Mouse (Mus musculus) mature B cell (primary cell): Measurements from ENCODE around the gene Cntd1.

ENCODE experiments used
- in situ Hi-C: fragments of 300-500 bp; cut with MboI; formaldehyde crosslinking; loops from 2 replicates; pipeline ENCODE4 v1.14.3; 2019

Cntd1 gene

DNA sequence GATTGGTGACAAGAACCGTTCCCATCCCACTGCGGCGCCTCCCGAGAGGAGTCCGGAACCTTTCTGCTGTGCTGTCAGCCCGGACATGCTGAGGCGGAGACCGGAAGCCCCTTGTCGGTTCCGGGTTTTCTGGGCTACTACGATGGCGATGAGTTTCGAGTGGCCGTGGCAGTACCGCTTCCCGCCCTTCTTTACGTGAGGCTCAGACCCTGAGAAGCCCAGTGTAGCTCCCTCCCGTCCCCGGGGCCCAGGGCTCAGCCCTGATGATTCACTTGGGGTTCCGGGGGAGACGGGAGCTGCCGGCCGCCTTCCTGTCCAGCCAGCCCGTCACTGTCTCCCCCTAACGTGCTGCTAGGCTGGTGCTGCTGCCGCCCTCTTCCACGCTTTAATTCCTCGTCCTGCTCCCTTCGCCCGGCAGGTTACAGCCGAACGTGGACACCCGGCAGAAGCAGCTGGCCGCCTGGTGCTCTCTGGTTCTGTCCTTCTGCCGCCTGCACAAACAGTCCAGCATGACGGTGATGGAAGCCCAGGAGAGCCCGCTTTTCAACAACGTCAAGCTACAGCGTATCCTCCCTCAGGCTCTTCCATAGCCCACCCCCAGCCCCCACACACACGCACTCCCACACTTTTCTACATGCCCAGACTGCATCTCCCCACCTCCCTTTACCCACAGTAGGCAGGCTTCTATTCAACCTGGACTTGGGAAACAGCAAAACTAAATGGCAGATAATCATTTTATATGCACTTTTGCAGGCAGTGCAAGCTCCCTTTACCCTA, 25.0 kb upstream of the Cntd1 start, which contains the start of gene Vps25:
Gene Vps25, plus strand, starts transcription at position 95 of the 777 bp plus-strand sequence.
- in situ Hi-C loops, result no loop called here

DNA sequence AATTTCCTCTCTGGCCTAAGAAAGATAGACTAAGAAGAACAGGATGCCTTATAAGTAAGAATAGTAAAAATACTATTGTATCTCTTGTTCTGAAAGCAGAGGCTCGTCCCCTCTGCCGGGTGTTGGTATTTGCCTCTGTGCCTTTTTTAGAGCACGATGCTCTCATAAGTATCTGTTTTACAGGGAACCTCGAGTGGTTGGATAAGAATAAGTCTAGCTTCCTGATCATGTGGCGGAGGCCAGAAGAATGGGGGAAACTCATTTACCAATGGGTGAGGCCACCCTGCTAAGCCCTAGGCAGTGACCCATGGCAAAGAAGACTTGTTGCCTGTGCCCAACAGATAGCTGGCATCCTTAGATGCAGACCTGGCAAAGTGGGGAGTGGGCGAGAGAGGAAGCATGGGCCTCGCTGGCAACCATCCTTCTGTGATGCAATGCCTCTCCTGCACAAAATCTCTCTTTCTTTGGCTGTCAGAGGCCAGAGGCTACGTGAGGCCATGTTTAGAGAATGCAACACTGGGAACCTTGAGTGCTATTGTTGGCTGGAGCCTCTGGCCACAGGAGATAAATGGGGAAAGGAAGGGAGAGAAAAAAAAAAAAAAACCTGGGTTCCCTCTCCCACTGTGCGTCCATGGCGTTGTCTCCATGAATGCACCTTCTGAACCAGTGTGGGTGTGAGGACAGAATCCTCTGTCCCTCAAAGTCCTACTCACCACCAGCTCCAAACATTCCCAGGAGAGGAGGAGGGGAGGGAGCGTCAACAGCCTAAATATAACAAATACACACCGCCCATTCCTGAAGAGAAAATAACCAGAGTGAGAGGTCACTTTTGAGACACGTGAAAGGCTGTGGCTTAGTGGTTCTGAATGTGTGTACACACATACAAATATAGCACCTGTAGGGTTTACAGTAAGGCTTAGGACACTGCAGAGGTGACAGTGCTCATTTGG, 22.7 kb upstream of the Cntd1 start:
- in situ Hi-C loops, result no loop called here

DNA sequence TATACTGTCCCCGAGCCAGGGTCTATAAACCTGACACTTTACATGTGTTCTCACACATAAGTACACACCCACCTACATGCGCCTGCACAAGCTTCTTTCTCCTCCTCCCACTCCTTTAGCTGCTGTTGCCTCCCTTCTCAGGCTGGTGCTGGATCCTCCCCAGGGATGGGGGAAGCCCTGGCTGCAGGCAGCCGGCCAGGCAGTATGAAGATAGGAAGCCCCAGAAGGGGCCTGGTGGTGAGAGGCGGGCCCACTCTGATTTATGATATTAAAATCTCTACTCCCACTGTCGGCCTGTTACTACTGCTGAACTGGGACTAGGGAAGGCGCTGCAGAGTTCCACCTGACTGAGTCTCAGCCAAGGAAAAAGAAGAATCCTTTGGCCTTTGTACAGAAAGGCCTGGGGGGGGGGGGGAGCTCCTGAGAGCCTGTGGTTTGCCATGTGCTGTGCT, 19.5 kb upstream of the Cntd1 start:
- in situ Hi-C loops, result no loop called here

DNA sequence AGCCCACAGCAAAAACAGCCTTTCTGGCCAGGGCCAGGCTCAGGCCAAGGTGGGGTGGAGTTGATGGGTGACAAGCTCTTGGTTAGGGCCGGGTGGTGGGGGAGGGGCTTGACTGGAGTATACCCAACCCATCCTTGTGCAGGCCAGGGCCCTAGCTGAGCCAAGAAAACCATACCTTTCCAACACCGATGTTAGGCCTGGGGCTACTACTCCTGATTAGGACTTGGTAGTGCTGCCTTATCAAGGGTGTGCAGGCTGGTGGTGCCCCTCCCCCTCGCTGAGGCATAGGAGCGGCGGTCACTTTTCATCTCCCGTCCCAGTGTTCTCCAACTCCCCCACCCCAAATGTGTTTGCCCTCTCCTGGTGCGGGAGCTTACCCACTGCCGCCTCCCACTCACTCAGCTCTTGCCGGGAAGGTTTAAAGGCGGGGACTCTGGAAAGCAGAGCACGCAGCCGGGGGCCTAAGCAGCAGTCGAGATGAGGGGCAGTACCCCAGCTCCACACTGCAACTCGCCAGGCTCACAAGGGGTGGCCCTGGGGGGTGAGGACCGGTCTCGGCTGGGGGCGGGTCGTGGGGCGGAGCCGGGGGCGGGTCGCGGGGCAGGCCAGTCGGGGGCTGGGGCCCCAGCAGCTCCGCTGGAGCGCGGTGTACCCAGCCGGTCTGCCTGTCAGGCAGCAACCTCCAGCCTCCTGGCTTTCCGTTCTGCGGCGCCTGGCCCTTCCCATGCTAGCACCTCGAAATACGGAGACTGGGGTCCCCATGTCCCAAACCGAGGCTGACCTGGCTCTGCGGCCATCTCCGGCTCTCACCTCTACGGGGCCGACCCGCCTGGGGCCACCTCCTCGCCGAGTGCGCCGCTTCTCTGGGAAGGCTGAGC, 18.6 kb upstream of the Cntd1 start, which contains the start of gene Wnk4:
Gene Wnk4, plus strand, starts transcription at position 620 of the 878 bp plus-strand sequence.
- in situ Hi-C loops, result no loop called here

DNA sequence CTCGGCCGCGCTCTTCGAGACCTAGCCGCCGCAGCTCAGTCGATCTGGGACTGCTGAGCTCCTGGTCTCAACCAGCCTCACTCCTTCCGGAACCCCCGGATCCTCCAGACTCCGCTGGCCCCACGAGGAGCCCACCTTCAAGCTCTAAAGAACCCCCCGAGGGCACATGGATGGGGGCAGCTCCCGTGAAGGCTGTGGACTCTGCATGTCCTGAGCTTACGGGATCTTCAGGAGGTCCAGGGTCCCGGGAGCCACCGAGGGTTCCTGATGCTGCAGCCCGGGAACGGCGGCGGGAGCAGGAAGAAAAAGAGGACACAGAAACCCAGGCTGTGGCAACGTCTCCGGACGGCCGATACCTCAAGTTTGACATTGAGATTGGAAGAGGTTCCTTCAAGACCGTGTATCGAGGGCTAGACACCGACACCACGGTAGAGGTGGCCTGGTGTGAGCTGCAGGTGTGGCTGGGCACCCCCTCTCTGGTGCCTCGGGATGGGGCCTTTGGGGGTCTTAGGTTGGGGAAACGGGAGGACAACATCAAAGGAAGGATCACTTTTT, 17.9 kb upstream of the Cntd1 start:
- in situ Hi-C loops, result no loop called here

DNA sequence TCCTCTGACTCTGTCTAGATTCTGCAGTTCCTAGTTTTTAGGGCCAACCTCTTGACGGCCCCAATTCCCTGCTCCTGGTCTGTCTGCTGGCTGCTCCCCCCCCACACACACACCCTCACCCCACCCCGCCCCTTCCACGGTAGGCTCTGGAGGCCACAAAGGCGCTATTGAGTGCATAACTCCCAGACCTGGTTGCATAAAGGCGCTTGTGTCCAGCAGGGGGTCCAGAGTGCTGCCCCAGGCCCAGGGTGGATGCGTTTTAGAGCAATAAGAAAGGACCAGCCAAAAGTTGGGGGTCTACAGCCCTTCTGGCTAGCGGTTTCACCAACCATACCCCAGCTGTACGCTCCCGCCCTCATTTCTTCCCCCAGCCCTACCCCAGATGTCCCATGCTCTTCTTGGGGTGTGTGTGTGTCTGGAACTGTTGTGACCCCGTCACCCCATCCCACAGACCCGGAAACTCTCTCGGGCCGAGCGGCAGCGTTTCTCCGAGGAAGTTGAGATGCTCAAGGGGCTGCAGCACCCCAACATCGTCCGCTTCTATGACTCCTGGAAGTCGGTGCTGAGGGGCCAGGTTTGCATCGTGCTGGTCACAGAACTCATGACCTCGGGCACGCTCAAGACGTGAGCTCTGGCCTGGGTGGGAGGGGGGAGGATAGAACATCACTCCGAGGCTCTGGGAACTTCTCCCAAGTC, 16.4 kb upstream of the Cntd1 start:
- in situ Hi-C loops, result no loop called here

DNA sequence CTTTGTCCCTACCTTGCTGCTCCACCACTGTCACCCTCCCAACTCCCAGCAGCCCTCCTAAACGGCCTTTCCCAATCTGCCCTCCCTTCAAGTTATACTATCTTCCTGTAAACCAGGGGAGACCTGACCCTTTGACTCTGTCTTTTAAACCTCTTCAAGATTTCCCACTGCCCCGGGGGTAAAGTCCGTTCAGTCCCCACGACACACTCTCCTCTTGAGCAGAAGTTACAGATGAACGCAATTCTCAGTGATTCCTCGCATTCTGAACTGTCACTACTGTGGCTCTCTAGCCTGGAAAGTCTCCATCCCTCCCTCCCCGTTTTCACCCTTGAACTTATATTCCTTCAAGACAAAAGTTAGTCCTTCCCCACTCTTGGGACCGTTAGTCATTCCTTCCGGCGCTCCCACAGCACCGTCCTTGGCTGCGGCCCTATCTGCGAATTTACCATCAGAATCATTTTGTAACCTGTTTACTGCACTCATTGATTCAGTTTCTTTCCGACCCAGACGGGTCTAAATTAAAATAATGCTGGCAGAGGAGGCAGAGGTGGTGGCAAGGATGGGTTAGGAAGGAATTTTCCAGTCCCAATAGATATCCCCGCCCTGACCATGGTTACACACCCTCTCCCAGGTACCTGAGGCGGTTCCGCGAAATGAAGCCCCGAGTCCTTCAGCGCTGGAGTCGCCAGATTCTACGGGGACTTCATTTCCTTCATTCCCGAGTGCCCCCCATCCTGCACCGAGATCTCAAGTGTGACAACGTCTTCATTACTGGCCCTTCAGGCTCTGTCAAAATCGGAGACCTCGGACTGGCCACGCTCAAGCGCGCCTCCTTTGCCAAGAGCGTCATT, 15.4 kb upstream of the Cntd1 start:
- in situ Hi-C loops, result no loop called here

DNA sequence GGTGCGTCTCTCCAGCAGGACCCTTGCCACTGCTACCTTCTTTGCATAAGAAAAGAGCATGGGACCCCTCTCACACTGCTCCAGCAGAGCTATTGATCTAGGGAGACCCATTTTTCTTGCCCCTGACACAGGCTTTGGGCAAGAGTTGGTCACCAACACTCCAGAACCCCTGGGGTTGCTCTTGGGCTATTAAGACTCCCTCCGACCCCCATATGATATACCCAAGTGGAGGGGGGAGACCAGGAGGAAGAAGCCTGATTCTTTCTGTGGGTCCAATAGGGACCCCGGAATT, 14.9 kb upstream of the Cntd1 start:
- in situ Hi-C loops, result no loop called here

DNA sequence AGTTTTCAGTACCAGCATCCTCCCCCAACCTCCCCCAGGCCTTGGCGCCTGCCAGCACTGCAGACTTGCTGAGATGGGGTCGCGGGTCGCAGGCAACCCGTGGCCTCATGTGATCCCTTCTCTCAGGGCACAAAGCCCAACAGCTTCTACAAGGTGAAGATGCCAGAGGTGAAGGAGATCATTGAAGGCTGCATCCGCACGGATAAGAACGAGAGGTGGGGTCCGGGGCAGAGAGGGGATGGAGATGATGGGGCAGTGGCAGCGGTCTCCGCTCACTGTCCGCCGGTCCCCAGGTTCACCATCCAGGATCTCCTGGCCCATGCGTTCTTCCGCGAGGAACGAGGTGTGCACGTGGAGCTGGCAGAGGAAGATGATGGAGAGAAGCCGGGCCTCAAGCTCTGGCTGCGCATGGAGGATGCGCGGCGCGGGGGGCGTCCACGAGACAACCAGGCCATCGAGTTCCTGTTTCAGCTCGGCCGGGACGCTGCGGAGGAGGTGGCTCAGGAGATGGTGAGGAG, 13.8 kb upstream of the Cntd1 start:
- in situ Hi-C loops, result no loop called here

DNA sequence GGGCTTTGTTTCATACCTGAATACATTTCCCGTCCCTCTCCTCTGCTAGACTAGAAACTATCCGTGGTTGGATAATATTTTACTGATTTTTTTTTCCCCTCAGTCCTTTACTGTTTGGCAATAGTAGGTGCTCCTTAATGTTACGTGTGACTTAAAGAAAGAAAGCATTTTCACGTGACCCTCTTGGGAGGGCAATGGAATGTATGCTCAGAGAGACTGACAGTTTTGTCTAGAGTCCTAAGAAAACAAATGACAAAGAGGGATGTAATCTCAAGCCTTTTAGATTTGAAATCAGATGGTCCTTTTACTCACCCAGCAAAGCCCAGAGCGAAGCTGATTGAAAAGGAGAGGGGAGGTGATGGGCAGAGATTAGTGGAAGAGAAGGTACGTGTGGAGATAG, 12.9 kb upstream of the Cntd1 start:
- in situ Hi-C loops, result no loop called here

DNA sequence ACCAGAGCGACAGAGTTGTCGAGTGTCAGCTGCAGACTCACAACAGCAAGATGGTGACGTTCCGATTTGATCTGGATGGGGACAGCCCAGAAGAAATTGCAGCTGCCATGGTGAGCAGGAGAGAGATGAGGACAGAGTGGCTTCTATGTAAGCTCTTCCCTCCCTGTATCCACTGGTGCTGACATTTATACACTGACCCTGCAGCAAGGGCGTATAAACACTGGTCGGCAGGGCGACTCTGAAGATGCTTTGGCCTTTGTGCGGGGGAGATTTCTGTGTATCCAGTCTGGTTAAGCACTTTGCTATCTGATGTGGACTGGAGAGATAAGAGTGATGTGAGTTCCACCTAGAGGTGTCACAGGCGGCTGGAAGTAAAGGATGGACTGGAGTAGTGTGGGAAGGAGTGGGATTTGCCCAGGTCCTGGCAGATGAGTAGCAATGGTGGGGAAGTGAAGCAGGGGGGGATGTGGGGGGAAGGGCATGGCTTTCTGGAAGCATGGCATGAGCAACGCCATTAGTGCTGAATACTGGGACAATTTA, 9.2 kb upstream of the Cntd1 start:
- in situ Hi-C loops, result no loop called here

DNA sequence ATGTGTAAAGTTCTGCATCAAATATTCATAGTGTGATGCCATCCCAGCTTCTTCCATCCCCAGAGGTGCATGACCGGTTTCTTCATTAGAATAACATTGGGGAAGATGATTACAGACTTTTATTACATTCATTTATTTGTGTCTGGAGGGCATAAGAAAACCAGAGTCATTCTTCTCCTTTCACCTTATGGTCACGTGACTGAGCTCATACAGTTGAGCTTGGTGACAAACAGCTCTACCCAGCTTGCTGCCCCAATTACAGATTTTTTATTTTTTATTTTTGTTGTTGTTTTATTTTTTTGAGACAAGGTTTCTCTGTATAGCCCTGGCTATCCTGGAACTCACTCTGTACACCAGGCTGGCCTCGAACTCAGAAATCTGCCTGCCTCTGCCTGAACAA, 6.4 kb upstream of the Cntd1 start:
- in situ Hi-C loops, result no loop called here

DNA sequence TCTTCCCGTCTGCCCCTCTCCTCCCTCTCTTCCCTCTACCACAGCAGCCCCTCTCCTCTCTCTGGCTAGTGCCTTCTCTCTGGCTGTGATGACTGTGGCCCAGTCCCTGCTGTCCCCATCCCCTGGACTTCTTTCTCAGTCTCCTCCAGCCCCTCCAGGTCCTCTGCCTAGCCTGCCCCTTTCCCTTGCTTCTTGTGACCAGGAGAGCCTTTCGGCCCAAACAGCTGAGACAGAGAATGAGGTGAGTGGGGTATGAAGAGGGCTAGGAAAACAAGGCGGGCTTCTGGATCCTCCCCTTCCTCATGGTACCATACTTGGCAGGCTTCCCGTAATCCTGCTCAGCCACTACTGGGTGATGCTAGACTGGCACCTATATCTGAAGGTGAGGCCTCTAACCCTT, 3.5 kb upstream of the Cntd1 start:
- in situ Hi-C loops, result no loop called here

DNA sequence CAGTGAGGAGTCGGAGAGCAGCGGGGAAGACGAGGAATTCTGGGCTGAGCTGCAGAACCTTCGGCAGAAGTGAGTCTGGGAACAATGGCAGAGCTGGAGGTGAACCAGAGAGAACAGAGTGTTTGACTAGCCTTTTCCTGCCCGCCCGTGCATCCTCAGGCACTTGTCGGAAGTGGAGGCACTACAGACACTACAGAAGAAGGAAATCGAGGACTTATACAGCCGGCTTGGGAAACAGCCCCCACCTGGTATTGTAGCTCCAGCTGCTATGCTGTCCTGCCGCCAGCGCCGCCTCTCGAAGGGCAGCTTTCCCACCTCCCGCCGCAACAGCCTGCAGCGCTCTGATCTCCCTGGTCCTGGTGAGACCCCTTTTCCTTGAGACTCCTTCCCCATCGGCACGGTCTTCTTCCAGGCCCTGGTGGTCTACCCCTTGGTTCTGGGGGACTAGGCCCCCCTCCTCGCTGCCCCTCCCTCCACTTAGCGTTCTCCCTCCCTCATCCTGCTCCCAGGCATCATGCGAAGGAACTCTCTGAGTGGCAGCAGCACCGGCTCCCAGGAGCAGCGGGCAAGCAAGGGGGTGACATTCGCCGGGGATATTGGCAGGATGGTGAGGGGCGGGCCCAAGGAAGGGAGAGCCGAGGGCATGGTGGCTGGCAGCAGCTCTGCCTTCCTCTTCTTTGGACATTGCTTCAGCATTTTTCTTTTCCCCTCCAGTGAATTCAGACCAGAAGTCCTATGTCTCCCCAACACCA, 2.3 kb upstream of the Cntd1 start:
- in situ Hi-C loops, result no loop called here

DNA sequence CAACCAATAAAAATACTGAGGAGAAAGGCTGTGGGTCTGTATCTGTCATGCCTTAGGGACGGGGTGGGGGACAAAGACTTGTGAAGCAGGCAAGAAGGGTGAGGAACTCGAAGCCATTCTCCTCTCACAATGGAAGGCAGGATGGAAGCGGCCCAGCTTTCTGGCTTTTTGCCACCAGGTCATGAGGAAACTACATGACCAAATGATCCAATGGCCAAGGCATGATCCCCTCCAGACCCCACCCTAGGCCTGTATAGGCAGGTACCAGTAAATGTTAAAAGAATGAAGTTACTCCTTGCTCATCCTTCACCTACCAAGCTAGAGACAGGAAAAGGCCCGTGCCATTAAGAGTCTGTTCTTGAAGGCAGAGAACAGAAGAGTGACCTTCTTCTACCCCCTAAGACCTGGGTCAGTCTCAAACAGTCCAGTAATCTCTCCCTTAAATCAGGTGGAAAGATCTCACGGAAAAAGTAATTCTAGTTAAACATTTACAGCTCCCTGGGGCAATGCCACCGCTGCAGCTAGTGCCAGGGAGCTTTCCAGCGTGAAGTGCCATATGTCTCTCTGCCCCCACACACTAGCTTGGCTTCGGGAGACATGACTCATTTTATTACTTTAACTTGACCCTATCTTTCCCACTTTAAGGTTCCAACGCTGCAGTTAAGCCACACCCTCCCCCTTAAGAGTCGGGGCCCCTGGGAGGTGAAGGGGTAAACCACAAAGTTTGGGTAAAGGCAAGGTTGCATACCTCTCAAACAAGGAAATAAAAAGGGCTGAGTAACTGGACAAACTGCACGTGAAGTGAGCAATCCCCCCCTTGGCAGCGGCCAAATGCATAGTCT, 1.2 kb upstream of the Cntd1 start:
- in situ Hi-C loops, result no loop called here

DNA sequence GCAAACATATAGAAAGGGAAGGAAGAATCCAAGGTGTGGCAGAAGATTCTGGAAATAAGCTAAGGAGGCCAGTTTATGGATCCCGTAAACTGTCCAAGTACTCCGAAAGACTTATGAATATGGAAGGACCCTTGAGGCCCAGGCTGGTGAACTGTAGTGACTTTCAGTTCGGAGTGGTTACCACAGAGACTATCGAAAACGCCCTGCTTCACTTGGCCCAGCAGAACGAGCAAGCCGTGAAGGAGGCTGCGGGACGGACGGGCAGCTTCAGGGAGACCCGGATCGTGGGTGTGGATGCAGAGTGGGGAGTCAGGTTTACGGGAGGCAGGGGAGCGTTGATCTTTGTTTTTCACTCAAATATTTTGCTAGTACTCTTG, 369 bp downstream of the Cntd1 start:
- in situ Hi-C loops, result no loop called here

DNA sequence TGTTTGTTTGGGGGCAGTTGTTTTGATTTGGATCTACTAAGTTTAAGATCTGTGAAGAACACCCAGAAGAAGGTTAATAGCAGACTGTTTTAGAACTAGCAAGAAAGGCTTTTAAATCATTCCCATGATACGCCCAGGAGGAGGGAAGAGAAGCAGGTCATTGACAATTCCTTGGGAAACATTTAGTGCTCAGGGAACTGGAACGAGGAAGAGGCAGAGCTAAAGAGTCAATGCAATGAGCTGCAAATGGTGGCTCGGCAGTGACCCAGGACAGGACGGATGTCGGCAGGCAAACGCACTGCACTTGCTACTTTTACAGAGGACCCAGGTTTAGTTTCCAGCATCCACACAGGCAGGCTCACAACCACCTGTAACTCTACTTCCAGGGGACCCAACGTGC, 2.0 kb downstream of the Cntd1 start:
- in situ Hi-C loops, result no loop called here

DNA sequence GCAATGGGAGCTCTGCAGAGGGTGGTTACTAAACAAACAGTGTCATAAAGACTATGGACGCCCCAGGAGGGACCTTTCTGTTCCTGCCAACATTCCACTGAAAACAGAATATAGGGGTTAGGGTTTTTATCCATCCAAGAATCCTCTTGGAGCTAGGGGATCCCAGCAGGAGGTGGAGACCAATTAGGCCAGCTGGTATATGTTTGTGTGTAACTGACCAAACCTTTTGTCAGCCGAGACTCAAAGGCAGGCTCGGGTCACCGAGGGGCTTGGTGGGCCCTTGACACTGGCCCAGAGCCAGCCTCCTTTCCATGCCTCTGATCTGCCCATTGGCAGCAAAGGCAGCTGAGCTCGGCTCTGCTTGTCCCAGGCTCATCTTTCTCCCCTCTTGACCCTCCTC, 4.1 kb downstream of the Cntd1 start:
- in situ Hi-C loops, result no loop called here
